Mouse (Mus musculus) cerebellum, postnatal 36 days (tissue): Measurements from ENCODE around the gene Six1.
"Not testable (repeated sequence)": the region's sequence is repeated elsewhere in the genome, so short reads cannot be mapped to it uniquely, and the experiment has no call there.

ENCODE experiments used
- DNase-seq, 2 experiments: peaks; one replicate each; pipeline ENCODE4 v3.0.0; 2021 to 2022; ENCODE audit warnings: mixed read lengths in 2 of 2

Gene Six1

GRCm38 (mm10) chr12:73053668-73054241 lies at the start of gene Six1:
Six1 (minus strand) TSS chr12:73053887.
- DNase-seq, result peak; percentile 21 to 25

DNA sequence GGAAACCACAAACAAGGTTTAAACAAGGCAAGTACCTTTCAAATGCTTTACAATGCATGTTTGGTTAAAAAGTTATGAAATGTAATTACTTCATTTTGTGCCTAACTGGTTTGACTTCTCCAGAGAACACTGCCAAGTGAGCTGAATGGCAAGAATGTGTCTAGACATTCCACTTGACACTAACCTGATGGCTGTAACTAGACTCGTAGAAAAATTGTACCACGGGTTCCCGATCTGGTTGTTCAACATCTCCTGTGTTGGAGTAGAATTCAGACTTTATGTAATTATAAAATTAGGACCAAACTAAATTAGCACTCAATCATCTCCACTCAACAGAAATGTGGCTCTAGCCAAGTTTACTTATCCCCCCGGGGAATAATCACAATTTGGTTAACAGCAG lies 44.9 kb upstream of the Six1 start:
- DNase-seq, result no peak

GRCm38 (mm10) chr12:73096177-73096576 lies 42.5 kb upstream of the Six1 start:
- DNase-seq, result not testable (repeated sequence)

GRCm38 (mm10) chr12:73094605-73095004 lies 40.9 kb upstream of the Six1 start:
- no peak for DNase-seq

GRCm38 (mm10) chr12:73094189-73094588 lies 40.5 kb upstream of the Six1 start:
- DNase-seq, result no peak

DNA sequence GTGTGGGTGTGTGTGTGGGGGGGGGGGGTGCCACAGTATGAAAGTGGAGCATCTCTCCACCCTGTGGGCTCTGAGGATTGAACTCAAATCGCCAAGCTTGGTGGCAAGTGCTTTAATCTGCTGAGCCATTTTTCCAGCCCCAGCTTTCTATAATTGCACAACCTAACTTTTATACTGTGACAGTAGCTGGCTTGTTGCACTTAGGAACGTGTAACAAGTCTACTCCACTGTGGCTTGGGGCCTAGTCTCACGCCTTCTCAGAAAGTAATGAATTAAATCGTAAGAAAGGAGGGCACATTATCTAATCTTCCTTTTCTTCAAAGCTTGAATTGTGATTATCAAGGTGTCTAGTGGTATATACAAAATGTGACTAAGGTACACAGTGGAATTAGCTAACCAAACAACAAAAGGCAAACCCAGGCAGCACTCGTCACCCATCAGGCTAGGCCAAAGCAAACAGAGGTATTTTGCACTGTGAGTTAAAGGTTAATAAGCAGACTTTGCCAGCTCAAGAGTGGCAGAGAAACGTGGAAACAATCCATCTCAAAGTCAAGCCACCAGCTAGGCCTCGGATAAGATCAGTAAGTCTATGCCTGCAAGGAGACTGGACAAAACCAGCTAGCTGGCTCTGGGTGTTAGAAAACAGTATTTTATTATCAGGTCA lies 37.1 kb upstream of the Six1 start:
- no peak for DNase-seq

DNA sequence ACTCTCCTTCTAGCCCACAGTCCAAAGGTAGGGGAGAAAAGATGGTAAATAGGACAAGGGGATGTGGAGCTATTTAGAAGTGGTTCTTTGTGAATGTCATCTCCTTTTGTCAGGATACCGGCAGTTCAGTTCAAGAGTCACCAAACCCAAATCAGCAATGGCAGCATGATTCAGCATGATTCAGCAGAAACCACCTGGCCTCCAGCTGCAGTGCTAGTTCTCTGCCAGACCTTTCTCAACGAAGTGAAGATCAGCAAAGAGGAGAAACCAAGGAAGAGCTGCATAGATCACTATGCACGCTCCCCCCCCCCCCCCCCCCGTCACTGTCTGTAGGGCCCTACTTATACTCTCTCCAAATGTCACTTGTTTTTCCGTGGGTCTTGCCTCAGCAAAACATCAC lies 35.2 kb upstream of the Six1 start:
- no peak for DNase-seq

- DNase-seq, result no peak
Measured at GRCm38 (mm10) chr12:73088500-73088899, 34.8 kb upstream of the Six1 start.

DNA sequence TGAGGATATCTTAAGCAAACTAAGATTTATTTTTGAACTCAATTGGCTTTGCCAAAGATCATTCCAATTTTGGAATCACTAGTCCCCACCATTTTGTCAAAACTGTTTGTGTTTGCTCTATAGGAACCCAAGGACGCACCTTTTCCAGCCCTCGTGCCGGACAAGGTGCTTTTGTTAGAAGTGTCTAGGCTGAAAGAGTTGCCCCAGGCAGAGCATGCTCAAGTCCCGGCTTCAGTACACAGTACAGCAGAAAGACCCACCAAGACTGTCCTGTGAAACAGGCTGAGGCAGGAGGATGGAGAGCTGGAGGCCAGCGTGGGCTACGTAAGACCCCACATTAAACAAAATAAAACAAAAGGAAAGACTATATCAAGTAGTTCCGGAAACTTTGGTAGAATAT lies 33.4 kb upstream of the Six1 start:
- DNase-seq, result no peak

DNA sequence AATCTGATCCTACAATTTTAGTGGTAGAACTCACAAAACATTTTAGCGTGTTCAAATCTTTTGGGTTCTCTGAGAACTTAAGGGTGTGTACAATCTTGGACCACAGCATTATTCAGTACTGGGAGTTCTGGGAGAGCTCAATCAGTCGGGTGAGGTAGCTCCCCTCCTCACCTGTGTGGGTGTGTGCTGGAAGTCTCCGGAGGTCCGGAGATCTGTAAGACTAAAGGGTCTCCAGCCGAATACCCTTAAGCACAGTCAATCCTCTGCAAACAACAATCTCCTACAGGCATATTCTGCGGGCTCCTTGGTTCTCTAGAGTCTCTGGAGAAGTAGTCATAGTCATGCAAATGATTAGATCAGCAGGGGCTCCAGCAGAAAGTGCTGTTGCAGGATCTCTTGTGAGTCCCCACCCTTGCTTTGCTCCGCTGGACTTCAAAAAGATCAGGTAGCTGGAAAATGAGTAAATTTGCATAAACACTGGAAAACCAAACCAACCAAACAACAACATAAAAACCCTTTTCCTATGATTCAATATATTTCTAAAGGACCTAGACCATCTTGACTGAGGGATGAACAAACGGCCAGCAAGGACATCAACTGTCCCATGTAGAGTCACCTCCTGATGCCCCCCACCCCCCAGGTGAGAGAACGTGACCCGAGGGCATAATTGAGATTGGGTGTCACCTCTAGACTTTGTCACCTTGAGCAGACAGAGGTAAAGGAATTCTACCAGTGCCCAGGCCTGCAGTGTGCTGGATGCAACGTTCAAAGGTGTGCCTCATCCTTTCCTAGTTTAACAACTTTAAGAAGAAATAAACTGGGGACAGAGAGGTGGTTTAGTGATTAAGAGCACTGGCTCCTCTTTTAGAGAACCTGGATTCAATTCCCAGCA lies 32.3 kb upstream of the Six1 start:
- DNase-seq, result no peak

- DNase-seq, result no peak
Measured at GRCm38 (mm10) chr12:73083773-73084172, 30.1 kb upstream of the Six1 start.

DNA sequence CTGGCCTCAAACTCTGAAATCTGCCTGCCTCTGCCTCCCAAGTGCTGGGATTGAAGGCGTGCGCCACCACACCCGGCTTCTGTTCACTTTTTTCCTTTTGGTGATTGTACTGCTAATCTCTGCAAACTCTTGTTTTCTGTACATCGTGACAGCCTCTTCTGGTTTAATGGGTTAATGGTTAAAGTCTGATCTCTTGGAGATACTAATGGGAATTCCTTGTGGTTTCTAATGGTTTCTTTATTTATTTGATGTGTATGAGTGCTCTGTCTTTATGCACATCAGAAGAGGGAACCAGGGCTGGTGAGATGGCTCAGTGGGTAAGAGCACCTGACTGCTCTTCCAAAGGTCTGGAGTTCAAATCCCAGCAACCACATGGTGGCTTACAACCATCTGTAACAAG lies 28.1 kb upstream of the Six1 start:
- not testable (repeated sequence) for DNase-seq

GRCm38 (mm10) chr12:73060805-73061410 lies 7.2 kb upstream of the Six1 start:
- DNase-seq, result no peak

DNA sequence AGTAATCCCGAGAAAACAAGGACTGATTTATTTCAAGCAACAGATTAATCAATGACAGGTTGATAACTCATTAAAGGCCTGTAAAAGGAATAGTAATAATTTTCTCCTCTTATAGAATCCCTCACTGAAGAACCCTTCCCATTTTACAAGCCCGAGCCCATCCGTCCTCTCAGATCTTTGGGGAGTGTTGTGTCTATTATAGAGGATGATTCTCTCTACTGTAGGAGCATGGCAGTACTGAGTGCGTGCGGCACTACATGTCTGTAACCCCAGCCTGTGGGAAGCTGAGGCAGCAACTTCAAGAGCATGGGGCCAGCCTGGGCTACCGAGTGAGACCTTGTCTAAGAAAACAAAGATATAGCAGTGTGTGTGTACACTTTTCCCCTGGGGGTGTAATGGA lies 3.8 kb upstream of the Six1 start:
- no peak for DNase-seq

DNA sequence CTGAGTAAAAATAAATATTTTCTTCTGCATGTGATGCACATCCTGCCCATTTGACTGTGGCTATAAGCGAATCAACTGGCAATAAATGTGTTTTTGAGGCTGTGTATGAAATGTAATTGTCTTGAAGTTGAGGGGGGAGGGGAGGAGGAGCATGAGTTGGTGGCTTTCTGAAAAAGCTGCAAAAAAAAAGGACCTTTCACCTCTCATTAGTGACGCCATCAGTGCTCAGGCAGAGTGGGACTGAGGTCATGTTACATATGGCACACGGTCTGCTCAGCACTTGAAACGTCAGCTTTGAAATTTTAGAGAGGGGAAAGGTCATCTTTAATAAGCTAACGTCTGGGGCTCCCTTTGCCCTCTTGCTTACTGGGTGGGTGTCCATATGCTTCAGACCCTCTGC lies 1.8 kb upstream of the Six1 start:
- no peak for DNase-seq

DNA sequence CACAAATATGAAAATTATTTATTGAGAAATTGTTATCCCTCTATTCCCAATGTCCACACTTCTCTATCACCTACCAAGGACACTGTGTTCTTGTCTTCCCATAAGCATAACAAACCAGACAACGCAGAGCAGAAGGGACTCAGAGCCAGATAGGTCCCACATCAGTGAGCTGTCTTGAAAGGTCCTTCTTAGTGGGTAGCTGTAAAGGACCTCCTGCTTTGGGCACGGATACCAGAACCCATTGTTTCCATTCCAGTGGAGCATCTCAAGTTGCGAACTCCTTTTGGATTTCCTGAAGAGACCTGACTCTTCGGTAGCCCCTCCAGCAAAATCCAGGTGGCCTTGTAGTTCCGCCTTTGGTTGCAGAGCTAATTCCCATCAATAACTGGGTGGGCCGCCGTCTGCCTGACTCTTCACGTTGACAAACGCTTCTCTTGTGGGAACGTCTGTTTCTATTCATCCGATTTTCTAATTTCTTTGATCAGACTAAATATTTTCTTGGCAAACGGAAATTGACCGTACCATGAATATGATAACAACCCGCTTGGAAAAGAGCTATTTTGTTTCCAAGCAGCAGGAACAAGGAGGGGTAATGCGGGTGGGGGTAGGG lies 994 bp upstream of the Six1 start:
- DNase-seq, result peak in 1 of 2 experiments; percentile 3

GRCm38 (mm10) chr12:73052651-73053591 lies 766 bp downstream of the Six1 start:
- DNase-seq, result peak in 1 of 2 experiments; percentile 22

DNA sequence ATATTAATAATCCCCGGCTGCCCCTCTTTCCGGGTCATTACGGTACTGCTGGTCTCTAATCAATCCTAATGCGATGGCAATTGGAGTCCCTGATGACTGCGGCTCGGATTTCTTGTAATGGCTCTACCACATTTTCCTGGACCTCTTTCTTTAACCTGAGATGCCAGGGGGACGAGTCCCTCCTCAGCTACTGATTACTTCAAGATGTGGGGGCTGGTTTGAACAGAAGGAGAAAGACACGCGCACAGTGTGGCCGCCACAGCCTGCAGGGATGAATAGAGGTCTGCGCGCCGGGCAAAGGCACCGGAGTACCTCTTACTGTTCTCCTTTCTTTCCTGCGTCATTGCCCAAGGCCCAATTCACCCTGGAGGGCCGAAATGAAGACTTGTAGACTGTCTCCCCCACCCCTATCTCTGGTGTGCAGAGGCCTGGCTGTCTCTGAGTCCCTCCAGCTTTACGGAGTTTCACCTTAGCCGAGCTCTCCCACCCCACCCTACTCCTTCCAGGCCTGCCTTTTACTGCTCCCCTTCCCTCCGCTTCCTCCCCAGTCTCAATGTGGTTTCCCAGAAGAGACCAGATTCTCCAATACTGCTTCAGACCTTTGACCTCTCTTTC lies 1.5 kb downstream of the Six1 start:
- no peak for DNase-seq

GRCm38 (mm10) chr12:73050811-73051580 lies 2.7 kb downstream of the Six1 start:
- DNase-seq, result no peak

DNA sequence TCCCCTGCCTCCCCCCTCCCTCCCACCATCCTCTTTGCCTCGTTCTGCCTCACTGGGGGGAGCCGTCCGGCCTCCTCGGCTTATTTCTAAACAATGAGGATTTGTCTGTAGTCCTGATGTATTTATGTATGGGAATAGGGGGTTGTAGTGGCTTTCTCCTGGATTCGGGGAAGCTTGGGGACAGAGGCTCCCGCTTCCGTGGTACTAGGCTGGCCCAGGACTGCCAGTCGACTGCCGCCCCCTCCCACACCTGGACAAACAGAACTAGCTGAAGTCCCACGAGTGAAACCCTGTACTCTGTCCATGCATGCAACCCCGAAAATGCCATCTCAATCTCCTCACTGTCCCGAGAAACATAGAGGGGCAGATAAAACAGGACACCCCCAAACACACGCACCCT lies 3.4 kb downstream of the Six1 start:
- DNase-seq, result no peak
